ENCODE assay signal across 11 mouse cellular contexts in the genomic region with DNA sequence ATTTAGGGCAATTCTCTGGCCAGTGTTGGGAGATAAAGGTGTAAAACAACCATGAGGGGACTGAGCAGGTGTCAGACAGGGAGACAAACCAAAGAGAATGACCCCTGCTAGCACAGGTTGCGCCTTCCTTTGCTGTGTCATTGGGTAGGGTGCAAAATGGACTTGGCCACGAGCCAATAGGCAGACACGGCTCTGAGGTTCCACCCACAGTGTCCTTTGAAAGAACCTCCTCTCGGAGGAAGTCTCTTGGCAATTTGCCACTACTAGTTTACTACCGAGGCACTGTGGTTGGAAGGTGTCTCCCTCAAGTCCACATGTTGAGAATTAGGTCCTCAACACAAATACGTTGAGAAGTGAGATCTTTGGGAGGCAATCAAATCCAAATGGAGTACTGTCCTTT.
A peak's percentile ranks its signal among the peaks of the same experiment; 100 is the strongest.
DNase-seq lines count a peak whose midpoint lies in the region; ATAC-seq and TF ChIP-seq lines count a peak whose summit lies in the region.
"Had no signal": no experiment of that assay in that cellular context is flagged by ENCODE, and none has a peak within 500 bp of the region (broad histone marks: within the 10 kb centered on the region; RNA-seq: fewer than 3 reads in every experiment).

No protein-coding gene starts in this region.

- H3K4me1 ChIP-seq in heart, embryonic 16.5 days (ENCODE audit: control insufficient read depth, insufficient read depth, low read length): peaks cover 6% of the 10 kb centered on the region; the same call in 1 of the 2 replicates
- peaks cover 25% of the 10 kb centered on the region for H3K4me1 ChIP-seq in heart, embryonic 10.5 days
- peaks cover 4% of the 10 kb centered on the region for H3K4me1 ChIP-seq in midbrain, postnatal 0 days (ENCODE audit: insufficient read depth, low read length)

- DNase-seq in heart, embryonic 10.5 days (ENCODE audit: low spot score): no peak
- peak; percentile 54 for DNase-seq in adrenal gland, postnatal 14 days
- peak; percentile 54 for DNase-seq in kidney, postnatal 14 days
- DNase-seq in right cerebral cortex, postnatal 4 days: no peak
- no peak for DNase-seq in midbrain, postnatal 0 days (ENCODE audit: low spot score)
- no peak for DNase-seq in right cerebral cortex, postnatal 10 days (ENCODE audit: low spot score in 2 of 2)
- DNase-seq: midbrain, embryonic 14.5 days had no signal

- H3K27me3 ChIP-seq in heart, embryonic 16.5 days (ENCODE audit: control insufficient read depth, insufficient read depth, low read length): 0 out of 2 replicates have a peak, but pooled peaks cover 3% of the 10 kb centered on the region
- H3K27me3 ChIP-seq in heart, embryonic 10.5 days (ENCODE audit: insufficient read depth, poor library complexity, severe bottlenecking): peaks cover 23% of the 10 kb centered on the region
- H3K27me3 ChIP-seq in midbrain, postnatal 0 days (ENCODE audit: insufficient read depth, low read length): no peaks in the 10 kb centered on the region
- H3K27me3 ChIP-seq: CH12.LX had no signal

- 0 out of 2 replicates have a peak, but pooled peaks have one; percentile 18 for ATAC-seq in heart, embryonic 16.5 days (replicated peaks; ENCODE audit: extremely low read depth, insufficient read depth, low FRiP score)
- ATAC-seq in monocyte, adult 5-6 weeks (replicated peaks; ENCODE audit: insufficient number of reproducible peaks, low FRiP score, low TSS enrichment, poor library complexity, severe bottlenecking): 0 out of 2 replicates have a peak, but pooled peaks have one; percentile 34
- no peak for ATAC-seq in midbrain, postnatal 0 days (ENCODE audit: low FRiP score)

- H3K9ac ChIP-seq in heart, embryonic 16.5 days (ENCODE audit: low read length): no peak overlapping the region
- no peak overlapping the region for H3K9ac ChIP-seq in midbrain, postnatal 0 days (replicated peaks; ENCODE audit: low read length, poor library complexity, severe bottlenecking)
- H3K9ac ChIP-seq: embryonic facial prominence, embryonic 12.5 days had no signal

- no peak overlapping the region for H3K4me2 ChIP-seq in heart, embryonic 16.5 days (ENCODE audit: low read depth, low read length)
- no peak overlapping the region for H3K4me2 ChIP-seq in midbrain, postnatal 0 days (ENCODE audit: low read depth, low read length, poor library complexity, severe bottlenecking)
- H3K4me2 ChIP-seq: embryonic facial prominence, embryonic 12.5 days had no signal

- no peaks in the 10 kb centered on the region for H3K36me3 ChIP-seq in heart, embryonic 16.5 days (ENCODE audit: control insufficient read depth, insufficient read depth)
- no peaks in the 10 kb centered on the region for H3K36me3 ChIP-seq in heart, embryonic 10.5 days
- no peaks in the 10 kb centered on the region for H3K36me3 ChIP-seq in midbrain, postnatal 0 days (ENCODE audit: insufficient read depth, low read length)
- H3K36me3 ChIP-seq: embryonic facial prominence, embryonic 12.5 days had no signal

- no peak overlapping the region for H3K4me3 ChIP-seq in heart, embryonic 16.5 days (ENCODE audit: low read length)
- no peak overlapping the region for H3K4me3 ChIP-seq in heart, embryonic 10.5 days
- H3K4me3 ChIP-seq in midbrain, postnatal 0 days (ENCODE audit: low read depth, low read length): no peak overlapping the region
- H3K4me3 ChIP-seq: embryonic facial prominence, embryonic 12.5 days had no signal

- TF ChIP-seq CTCF in midbrain, postnatal 0 days (IDR thresholded peaks at IDR 0.05): no peak

- WGBS in heart, embryonic 16.5 days: 23% methylated on average over 6 of the region's 6 CpGs
- 56% methylated on average over 6 of the region's 6 CpGs for WGBS in heart, embryonic 10.5 days
- WGBS in midbrain, postnatal 0 days: 59% methylated on average over 6 of the region's 6 CpGs

- H3K27ac ChIP-seq in heart, embryonic 16.5 days (ENCODE audit: low read length): no peak overlapping the region
- no peak overlapping the region for H3K27ac ChIP-seq in heart, embryonic 10.5 days
- H3K27ac ChIP-seq in midbrain, postnatal 0 days (ENCODE audit: low read depth, low read length): no peak overlapping the region
- H3K27ac ChIP-seq: embryonic facial prominence, embryonic 12.5 days had no signal

- H3K9me3 ChIP-seq in heart, embryonic 16.5 days (replicated peaks; ENCODE audit: control insufficient read depth, low read length): 0 out of 2 replicates have a peak, but pooled peaks cover 2% of the 10 kb centered on the region
- no peaks in the 10 kb centered on the region for H3K9me3 ChIP-seq in heart, embryonic 10.5 days
- no peaks in the 10 kb centered on the region for H3K9me3 ChIP-seq in midbrain, postnatal 0 days (ENCODE audit: low read length)
- H3K9me3 ChIP-seq: embryonic facial prominence, embryonic 12.5 days had no signal

Comparison
In these comparisons a context has a peak if more than half of its experiments do, and no peak if none do; other contexts are left out.
1. DNase-seq: peak in adrenal gland, postnatal 14 days (single experiment) and kidney, postnatal 14 days (single experiment); none in heart, embryonic 10.5 days (single experiment), right cerebral cortex, postnatal 4 days (single experiment), midbrain, postnatal 0 days (single experiment) and right cerebral cortex, postnatal 10 days (0 of 2).